Mouse (Mus musculus): Measurements from ENCODE around the gene Gm15217.

DNA sequence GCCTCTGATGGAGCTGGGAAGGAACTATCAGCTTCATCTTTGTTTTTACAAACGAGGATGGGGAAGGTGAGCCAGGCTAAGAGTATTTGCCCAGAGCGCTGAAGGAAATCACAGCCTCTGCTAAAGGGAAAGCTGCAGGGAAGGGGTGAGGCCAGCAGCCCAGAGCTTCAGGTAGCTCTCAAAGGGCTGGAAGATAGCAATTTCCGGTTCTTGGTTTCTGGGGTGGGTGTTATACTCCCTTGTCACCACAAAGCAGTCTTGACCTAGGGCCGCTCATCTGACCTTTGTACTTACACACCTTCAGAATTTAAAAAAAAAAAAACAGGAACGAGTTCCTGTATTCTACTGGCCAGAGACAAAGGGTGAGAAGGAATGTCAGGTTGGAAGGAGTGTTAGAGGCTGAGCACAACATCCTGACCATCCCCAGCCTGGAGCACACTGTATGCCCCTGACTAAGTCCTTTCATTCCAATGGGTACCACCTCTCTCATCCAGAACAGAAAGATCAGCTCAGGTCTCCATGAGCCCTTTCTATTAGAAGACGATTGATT is 12.5 kb downstream of the Gm15217 start:
- TF ChIP-seq CTCF (IDR thresholded peaks at IDR 0.05; ENCODE audit: extremely low read depth, insufficient read depth, low read length) = no peak
- no peak for TF ChIP-seq POLR2A (IDR thresholded peaks at IDR 0.05; ENCODE audit: extremely low read depth, insufficient read depth, low read length)

Measured in cortical plate, adult 2 months (tissue).